Mouse (Mus musculus): ENCODE data around the gene Vmn1r229. TPM values are rescaled to one million over a fixed set of nuclear protein-coding genes. Genes with fewer than 3 reads are reported as not detected.

Gene Vmn1r229
- total RNA-seq (2021): not detected

DNA sequence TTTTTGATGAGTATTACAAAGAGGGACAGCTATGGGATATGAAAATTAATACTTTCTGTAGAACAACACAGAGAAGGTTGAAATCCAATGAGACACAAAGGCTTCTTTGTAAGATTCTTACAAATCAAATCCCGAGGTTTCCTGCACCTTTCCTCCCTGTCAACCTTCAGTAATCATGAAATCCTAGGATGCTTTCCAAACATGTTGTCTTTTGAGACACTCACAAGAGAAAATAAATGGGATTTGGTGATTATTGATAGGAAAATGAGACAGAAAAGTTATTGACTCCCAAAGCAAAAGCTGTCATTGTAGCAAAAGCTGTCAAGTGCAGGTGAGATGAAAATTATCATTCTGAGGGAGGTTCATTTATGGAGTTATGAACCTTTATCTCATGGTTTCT, at the start of gene Vmn1r229:
Gene Vmn1r229 (plus strand): TSS at position 301 of the 400 bp plus-strand sequence.
- intact Hi-C loops (cut with DNase I): no loop called here
- DNase-seq: no peak

GRCm38 (mm10) chr17:20786057-20786456, 25.3 kb upstream of the Vmn1r229 start, which contains the start of gene Vmn1r228:
TSS of gene Vmn1r228 (minus strand) at chr17:20786157.
- intact Hi-C loops (cut with DNase I): no loop called here
- no peak for DNase-seq

- intact Hi-C loops (cut with DNase I): no loop called here
- DNase-seq: no peak
Observed at GRCm38 (mm10) chr17:20840144-20840543, 28.8 kb downstream of the Vmn1r229 start, which contains the start of gene Vmn1r230. TSS of gene Vmn1r230 (plus strand) at chr17:20840444.

Other genes with a start within 250 kb of the Vmn1r229 start
- gene Vmn2r109, start 246.8 kb upstream of the Vmn1r229 start, total RNA-seq (2021): not detected
- gene Vmn2r110, start 215.1 kb upstream of the Vmn1r229 start, total RNA-seq (2021): not detected
- gene Fpr-rs3, start 186.7 kb upstream of the Vmn1r229 start, total RNA-seq (2021): not detected
- not detected for gene Vmn1r226, start 128.7 kb upstream of the Vmn1r229 start, total RNA-seq (2021)
- not detected for gene Vmn1r227, start 81.7 kb upstream of the Vmn1r229 start, total RNA-seq (2021)
- gene Vmn1r228, start 25.4 kb upstream of the Vmn1r229 start, total RNA-seq (2021): not detected
- not detected for gene Vmn1r230, start 28.9 kb downstream of the Vmn1r229 start, total RNA-seq (2021)
- gene Vmn1r231, start 93.5 kb downstream of the Vmn1r229 start, total RNA-seq (2021): not detected
- not detected for gene Vmn1r232, start 108.2 kb downstream of the Vmn1r229 start, total RNA-seq (2021)
- gene Ppp2r1a, start 133.8 kb downstream of the Vmn1r229 start, total RNA-seq (2021): 100 to 1,000 TPM; 177 to 199 TPM
- not detected for gene Vmn1r233, start 184.9 kb downstream of the Vmn1r229 start, total RNA-seq (2021)
- gene Zfp160, start 197.3 kb downstream of the Vmn1r229 start, total RNA-seq (2021): 10 to 100 TPM in 1 of 2 experiments, 1 to 10 TPM in 1; 8.0 to 10.9 TPM

Measured in heart, postnatal 36 days (tissue).